Mouse (Mus musculus): Measurements from ENCODE around the gene Cend1. TPM values are rescaled to one million over a fixed set of nuclear protein-coding genes. Genes with fewer than 3 reads are reported as not detected.

Gene Cend1
- polyA plus RNA-seq, 1 experiment, result 2.2 TPM

GRCm38 (mm10) chr7:141430585-141431240 is 1.4 kb upstream of the Cend1 start:
- no peak overlapping the region for H3K4me3 ChIP-seq (ENCODE audit: low read depth, low read length)
- H3K9me3 ChIP-seq (replicated peaks; ENCODE audit: control insufficient read depth, insufficient read depth, low read length, poor library complexity, severe bottlenecking), result no peaks in the 10 kb centered on the region
- TF ChIP-seq EP300 (IDR thresholded peaks at IDR 0.05; ENCODE audit: insufficient read depth, low read depth, low read length), result no peak
- no peak for TF ChIP-seq POLR2A (IDR thresholded peaks at IDR 0.05; ENCODE audit: insufficient read depth, low read length)
- no peak for TF ChIP-seq CTCF (IDR thresholded peaks at IDR 0.05; ENCODE audit: low read depth, low read length)
- H3K27ac ChIP-seq (ENCODE audit: insufficient read depth, low read length), result no peak overlapping the region
- no peaks in the 10 kb centered on the region for H3K36me3 ChIP-seq (ENCODE audit: control insufficient read depth, insufficient read depth, low read length, poor library complexity, severe bottlenecking)
- peaks cover 1% of the 10 kb centered on the region for H3K4me1 ChIP-seq (ENCODE audit: control insufficient read depth, insufficient read depth, low read length)
- no peaks in the 10 kb centered on the region for H3K27me3 ChIP-seq (ENCODE audit: control insufficient read depth, insufficient read depth, low read length, poor library complexity, severe bottlenecking)
- no peak overlapping the region for H3K9ac ChIP-seq (ENCODE audit: low read depth, poor library complexity, severe bottlenecking)

GRCm38 (mm10) chr7:141429840-141430584 is 721 bp upstream of the Cend1 start:
- no peaks in the 10 kb centered on the region for H3K4me1 ChIP-seq (ENCODE audit: control insufficient read depth, insufficient read depth, low read length)
- H3K9me3 ChIP-seq (replicated peaks; ENCODE audit: control insufficient read depth, insufficient read depth, low read length, poor library complexity, severe bottlenecking), result no peaks in the 10 kb centered on the region
- TF ChIP-seq CTCF (IDR thresholded peaks at IDR 0.05; ENCODE audit: low read depth, low read length) (no peak), POLR2A (IDR thresholded peaks at IDR 0.05; ENCODE audit: insufficient read depth, low read length) (no peak)
- no peak overlapping the region for H3K9ac ChIP-seq (ENCODE audit: low read depth, poor library complexity, severe bottlenecking)
- H3K27ac ChIP-seq (ENCODE audit: insufficient read depth, low read length), result peak overlapping the region; percentile 10
- no peaks in the 10 kb centered on the region for H3K36me3 ChIP-seq (ENCODE audit: control insufficient read depth, insufficient read depth, low read length, poor library complexity, severe bottlenecking)
- H3K27me3 ChIP-seq (ENCODE audit: control insufficient read depth, insufficient read depth, low read length, poor library complexity, severe bottlenecking), result no peaks in the 10 kb centered on the region
- H3K4me3 ChIP-seq (ENCODE audit: low read depth, low read length), result no peak overlapping the region

GRCm38 (mm10) chr7:141428701-141429100 is 590 bp downstream of the Cend1 start:
- H3K27ac ChIP-seq (ENCODE audit: insufficient read depth, low read length), result no peak overlapping the region
- no peak overlapping the region for H3K9ac ChIP-seq (ENCODE audit: low read depth, poor library complexity, severe bottlenecking)
- H3K36me3 ChIP-seq (ENCODE audit: control insufficient read depth, insufficient read depth, low read length, poor library complexity, severe bottlenecking), result no peaks in the 10 kb centered on the region
- TF ChIP-seq POLR2A (IDR thresholded peaks at IDR 0.05; ENCODE audit: insufficient read depth, low read length), result no peak
- TF ChIP-seq EP300 (IDR thresholded peaks at IDR 0.05; ENCODE audit: insufficient read depth, low read depth, low read length), result no peak
- no peak for TF ChIP-seq CTCF (IDR thresholded peaks at IDR 0.05; ENCODE audit: low read depth, low read length)
- no peaks in the 10 kb centered on the region for H3K9me3 ChIP-seq (replicated peaks; ENCODE audit: control insufficient read depth, insufficient read depth, low read length, poor library complexity, severe bottlenecking)
- no peaks in the 10 kb centered on the region for H3K4me1 ChIP-seq (ENCODE audit: control insufficient read depth, insufficient read depth, low read length)
- H3K27me3 ChIP-seq (ENCODE audit: control insufficient read depth, insufficient read depth, low read length, poor library complexity, severe bottlenecking), result no peaks in the 10 kb centered on the region
- peak overlapping the region; percentile 29; the same call in 1 of the 2 replicates for H3K4me3 ChIP-seq (ENCODE audit: low read depth, low read length)

GRCm38 (mm10) chr7:141426948-141427730 is 2.2 kb downstream of the Cend1 start:
- no peaks in the 10 kb centered on the region for H3K9me3 ChIP-seq (replicated peaks; ENCODE audit: control insufficient read depth, insufficient read depth, low read length, poor library complexity, severe bottlenecking)
- H3K36me3 ChIP-seq (ENCODE audit: control insufficient read depth, insufficient read depth, low read length, poor library complexity, severe bottlenecking), result no peaks in the 10 kb centered on the region
- no peak overlapping the region for H3K9ac ChIP-seq (ENCODE audit: low read depth, poor library complexity, severe bottlenecking)
- no peak overlapping the region for H3K4me3 ChIP-seq (ENCODE audit: low read depth, low read length)
- H3K4me1 ChIP-seq (ENCODE audit: control insufficient read depth, insufficient read depth, low read length), result no peaks in the 10 kb centered on the region
- TF ChIP-seq POLR2A (IDR thresholded peaks at IDR 0.05; ENCODE audit: insufficient read depth, low read length) (no peak), CTCF (IDR thresholded peaks at IDR 0.05; ENCODE audit: low read depth, low read length) (no peak)
- no peak overlapping the region for H3K27ac ChIP-seq (ENCODE audit: insufficient read depth, low read length)
- no peaks in the 10 kb centered on the region for H3K27me3 ChIP-seq (ENCODE audit: control insufficient read depth, insufficient read depth, low read length, poor library complexity, severe bottlenecking)

- H3K9ac ChIP-seq (ENCODE audit: low read depth, poor library complexity, severe bottlenecking), result no peak overlapping the region
- no peaks in the 10 kb centered on the region for H3K27me3 ChIP-seq (ENCODE audit: control insufficient read depth, insufficient read depth, low read length, poor library complexity, severe bottlenecking)
Measured at GRCm38 (mm10) chr7:141423811-141424210, 5.5 kb downstream of the Cend1 start.

More at GRCm38 (mm10) chr7:141423811-141424210, 5.5 kb downstream of the Cend1 start:
- no peaks in the 10 kb centered on the region for H3K9me3 ChIP-seq (replicated peaks; ENCODE audit: control insufficient read depth, insufficient read depth, low read length, poor library complexity, severe bottlenecking)
- no peak overlapping the region for H3K27ac ChIP-seq (ENCODE audit: insufficient read depth, low read length)
- peaks cover 1% of the 10 kb centered on the region for H3K4me1 ChIP-seq (ENCODE audit: control insufficient read depth, insufficient read depth, low read length)
- H3K36me3 ChIP-seq (ENCODE audit: control insufficient read depth, insufficient read depth, low read length, poor library complexity, severe bottlenecking), result no peaks in the 10 kb centered on the region
- TF ChIP-seq EP300 (IDR thresholded peaks at IDR 0.05; ENCODE audit: insufficient read depth, low read depth, low read length) (no peak), POLR2A (IDR thresholded peaks at IDR 0.05; ENCODE audit: insufficient read depth, low read length) (no peak), CTCF (IDR thresholded peaks at IDR 0.05; ENCODE audit: low read depth, low read length) (no peak)
- no peak overlapping the region for H3K4me3 ChIP-seq (ENCODE audit: low read depth, low read length)

All from ES-Bruce4 (cell line).